Mouse (Mus musculus): ENCODE results near the gene Agmat. TPM values are rescaled to one million over a fixed set of nuclear protein-coding genes. Genes with fewer than 3 reads are reported as not detected.

The Agmat gene
- polyA plus RNA-seq, 1 experiment from 2014 or later: not detected

GRCm38 (mm10) chr4:141717633-141718032, 28.8 kb upstream of the Agmat start:
- DNase-seq (ENCODE audit: low spot score): no peak
- no peak overlapping the region for H3K4me3 ChIP-seq (ENCODE audit: low read depth, low read length)
- no peaks in the 10 kb centered on the region for H3K9me3 ChIP-seq (ENCODE audit: control insufficient read depth, low read length)
- H3K4me2 ChIP-seq (ENCODE audit: low read depth, low read length, severe bottlenecking): no peak overlapping the region
- no peak overlapping the region for H3K27ac ChIP-seq (ENCODE audit: low read depth, low read length)
- H3K4me1 ChIP-seq (replicated peaks; ENCODE audit: control insufficient read depth, insufficient read depth, low read length): 0 out of 2 replicates have a peak, but pooled peaks cover 2% of the 10 kb centered on the region
- no peaks in the 10 kb centered on the region for H3K27me3 ChIP-seq (ENCODE audit: control insufficient read depth, insufficient read depth, low read length)
- 86% methylated on average over 4 of the region's 4 CpGs for WGBS
- no peak overlapping the region for H3K9ac ChIP-seq (ENCODE audit: low read length)
- no peaks in the 10 kb centered on the region; the same call in 1 of the 2 replicates for H3K36me3 ChIP-seq (ENCODE audit: control insufficient read depth, insufficient read depth, low read length)
- no peak for ATAC-seq (replicated peaks; ENCODE audit: low FRiP score)

GRCm38 (mm10) chr4:141719304-141719703, 27.2 kb upstream of the Agmat start:
- Histone ChIP-seq H3K4me3 (ENCODE audit: low read depth, low read length) (no peak overlapping the region), H3K4me1 (replicated peaks; ENCODE audit: control insufficient read depth, insufficient read depth, low read length) (0 out of 2 replicates have a peak, but pooled peaks cover 2% of the 10 kb centered on the region), H3K27me3 (ENCODE audit: control insufficient read depth, insufficient read depth, low read length) (no peaks in the 10 kb centered on the region), H3K4me2 (ENCODE audit: low read depth, low read length, severe bottlenecking) (no peak overlapping the region), H3K27ac (ENCODE audit: low read depth, low read length) (no peak overlapping the region), H3K9ac (ENCODE audit: low read length) (no peak overlapping the region), H3K36me3 (ENCODE audit: control insufficient read depth, insufficient read depth, low read length) (no peaks in the 10 kb centered on the region; the same call in 1 of the 2 replicates), H3K9me3 (ENCODE audit: control insufficient read depth, low read length) (no peaks in the 10 kb centered on the region)
- ATAC-seq (replicated peaks; ENCODE audit: low FRiP score) (no peak), DNase-seq (ENCODE audit: low spot score) (no peak)
- whole genome bisulfite sequencing: 87% methylated on average over 1 of the region's 1 CpGs

- no peak overlapping the region for H3K27ac ChIP-seq (ENCODE audit: low read depth, low read length)
- H3K4me2 ChIP-seq (ENCODE audit: low read depth, low read length, severe bottlenecking): no peak overlapping the region
- no peak for DNase-seq (ENCODE audit: low spot score)
- no peak overlapping the region for H3K4me3 ChIP-seq (ENCODE audit: low read depth, low read length)
- no peaks in the 10 kb centered on the region for H3K9me3 ChIP-seq (ENCODE audit: control insufficient read depth, low read length)
- H3K36me3 ChIP-seq (ENCODE audit: control insufficient read depth, insufficient read depth, low read length): no peaks in the 10 kb centered on the region; the same call in 1 of the 2 replicates
- WGBS: 88% methylated on average over 6 of the region's 6 CpGs
- ATAC-seq (replicated peaks; ENCODE audit: low FRiP score): no peak
- no peak overlapping the region for H3K9ac ChIP-seq (ENCODE audit: low read length)
- H3K27me3 ChIP-seq (ENCODE audit: control insufficient read depth, insufficient read depth, low read length): no peaks in the 10 kb centered on the region
- H3K4me1 ChIP-seq (replicated peaks; ENCODE audit: control insufficient read depth, insufficient read depth, low read length): 0 out of 2 replicates have a peak, but pooled peaks cover 2% of the 10 kb centered on the region
Measured at GRCm38 (mm10) chr4:141720761-141721523, 25.5 kb upstream of the Agmat start.

GRCm38 (mm10) chr4:141721961-141722360, 24.5 kb upstream of the Agmat start:
- Histone ChIP-seq H3K9ac (ENCODE audit: low read length) (peak overlapping the region; percentile 95; the same call in 1 of the 2 replicates), H3K4me1 (replicated peaks; ENCODE audit: control insufficient read depth, insufficient read depth, low read length) (0 out of 2 replicates have a peak, but pooled peaks cover 2% of the 10 kb centered on the region), H3K27me3 (ENCODE audit: control insufficient read depth, insufficient read depth, low read length) (no peaks in the 10 kb centered on the region), H3K36me3 (ENCODE audit: control insufficient read depth, insufficient read depth, low read length) (no peaks in the 10 kb centered on the region; the same call in 1 of the 2 replicates), H3K27ac (ENCODE audit: low read depth, low read length) (no peak overlapping the region), H3K9me3 (ENCODE audit: control insufficient read depth, low read length) (no peaks in the 10 kb centered on the region), H3K4me3 (ENCODE audit: low read depth, low read length) (peak overlapping the region; percentile 98), H3K4me2 (ENCODE audit: low read depth, low read length, severe bottlenecking) (peak overlapping the region; percentile 85)
- ATAC-seq (replicated peaks; ENCODE audit: low FRiP score) (no peak), DNase-seq (ENCODE audit: low spot score) (no peak)
- WGBS: 88% methylated on average over 6 of the region's 6 CpGs

- H3K36me3 ChIP-seq (ENCODE audit: control insufficient read depth, insufficient read depth, low read length): no peaks in the 10 kb centered on the region; the same call in 1 of the 2 replicates
- no peaks in the 10 kb centered on the region for H3K9me3 ChIP-seq (ENCODE audit: control insufficient read depth, low read length)
- DNase-seq (ENCODE audit: low spot score) (peak; percentile 94), ATAC-seq (replicated peaks; ENCODE audit: low FRiP score) (peak; percentile 88)
- 0 out of 2 replicates have a peak, but pooled peaks cover 2% of the 10 kb centered on the region for H3K4me1 ChIP-seq (replicated peaks; ENCODE audit: control insufficient read depth, insufficient read depth, low read length)
- WGBS: under 1% methylated on average over 55 of the region's 105 CpGs
- H3K27me3 ChIP-seq (ENCODE audit: control insufficient read depth, insufficient read depth, low read length): no peaks in the 10 kb centered on the region
- peak within 1 kb of the TSS; percentile 98 for H3K4me3 ChIP-seq (ENCODE audit: low read depth, low read length)
- peak within 1 kb of the TSS; percentile 85 for H3K4me2 ChIP-seq (ENCODE audit: low read depth, low read length, severe bottlenecking)
- peak within 1 kb of the TSS; percentile 95 for H3K9ac ChIP-seq (ENCODE audit: low read length)
- peak within 1 kb of the TSS; percentile 87 for H3K27ac ChIP-seq (ENCODE audit: low read depth, low read length)
Measured at GRCm38 (mm10) chr4:141722731-141723672, 23.5 kb upstream of the Agmat start, which contains the start of gene Ddi2. Gene Ddi2, minus strand, starts transcription at chr4:141723419.

- H3K9ac ChIP-seq (ENCODE audit: low read length): peak overlapping the region; percentile 95
- no peaks in the 10 kb centered on the region for H3K27me3 ChIP-seq (ENCODE audit: control insufficient read depth, insufficient read depth, low read length)
- ATAC-seq (replicated peaks; ENCODE audit: low FRiP score) (peak; percentile 65), DNase-seq (ENCODE audit: low spot score) (no peak)
- no peaks in the 10 kb centered on the region; the same call in 1 of the 2 replicates for H3K36me3 ChIP-seq (ENCODE audit: control insufficient read depth, insufficient read depth, low read length)
- WGBS: 11% methylated on average over 13 of the region's 13 CpGs
- H3K4me1 ChIP-seq (replicated peaks; ENCODE audit: control insufficient read depth, insufficient read depth, low read length): 0 out of 2 replicates have a peak, but pooled peaks cover 2% of the 10 kb centered on the region
- peak overlapping the region; percentile 98 for H3K4me3 ChIP-seq (ENCODE audit: low read depth, low read length)
- H3K9me3 ChIP-seq (ENCODE audit: control insufficient read depth, low read length): no peaks in the 10 kb centered on the region
- no peak overlapping the region for H3K27ac ChIP-seq (ENCODE audit: low read depth, low read length)
- peak overlapping the region; percentile 85 for H3K4me2 ChIP-seq (ENCODE audit: low read depth, low read length, severe bottlenecking)
Measured at GRCm38 (mm10) chr4:141723673-141724068, 22.8 kb upstream of the Agmat start.

- Histone ChIP-seq H3K27ac (ENCODE audit: low read depth, low read length) (no peak overlapping the region), H3K36me3 (ENCODE audit: control insufficient read depth, insufficient read depth, low read length) (no peaks in the 10 kb centered on the region; the same call in 1 of the 2 replicates), H3K4me1 (replicated peaks; ENCODE audit: control insufficient read depth, insufficient read depth, low read length) (0 out of 2 replicates have a peak, but pooled peaks cover 2% of the 10 kb centered on the region), H3K9ac (ENCODE audit: low read length) (no peak overlapping the region), H3K27me3 (ENCODE audit: control insufficient read depth, insufficient read depth, low read length) (no peaks in the 10 kb centered on the region), H3K4me3 (ENCODE audit: low read depth, low read length) (no peak overlapping the region), H3K9me3 (ENCODE audit: control insufficient read depth, low read length) (no peaks in the 10 kb centered on the region), H3K4me2 (ENCODE audit: low read depth, low read length, severe bottlenecking) (no peak overlapping the region)
- DNase-seq (ENCODE audit: low spot score): no peak
- 73% methylated on average over 11 of the region's 11 CpGs for WGBS
- no peak for ATAC-seq (replicated peaks; ENCODE audit: low FRiP score)
Measured at GRCm38 (mm10) chr4:141724594-141724993, 21.9 kb upstream of the Agmat start.

GRCm38 (mm10) chr4:141725277-141725676, 21.2 kb upstream of the Agmat start:
- Histone ChIP-seq H3K9ac (ENCODE audit: low read length) (no peak overlapping the region), H3K9me3 (ENCODE audit: control insufficient read depth, low read length) (no peaks in the 10 kb centered on the region), H3K4me2 (ENCODE audit: low read depth, low read length, severe bottlenecking) (no peak overlapping the region), H3K27ac (ENCODE audit: low read depth, low read length) (no peak overlapping the region), H3K27me3 (ENCODE audit: control insufficient read depth, insufficient read depth, low read length) (no peaks in the 10 kb centered on the region), H3K36me3 (ENCODE audit: control insufficient read depth, insufficient read depth, low read length) (no peaks in the 10 kb centered on the region), H3K4me1 (replicated peaks; ENCODE audit: control insufficient read depth, insufficient read depth, low read length) (0 out of 2 replicates have a peak, but pooled peaks cover 2% of the 10 kb centered on the region), H3K4me3 (ENCODE audit: low read depth, low read length) (no peak overlapping the region)
- ATAC-seq (replicated peaks; ENCODE audit: low FRiP score) (no peak), DNase-seq (ENCODE audit: low spot score) (no peak)
- WGBS: 81% methylated on average over 5 of the region's 5 CpGs
